Mouse (Mus musculus) thymus, postnatal 0 days (tissue): ENCODE data around the gene Meioc. TPM values are rescaled to one million over a fixed set of nuclear protein-coding genes. Genes with fewer than 3 reads are reported as not detected.
A peak's percentile ranks its signal among the peaks of the same experiment; 100 is the strongest.

ENCODE experiments used
- DNase-seq: peaks from one replicate; pipeline ENCODE4 v3.0.0-alpha.2; 2015; ENCODE audit warnings: low spot score
- polyA plus RNA-seq: library from polyadenylated mRNA; unstranded; fragments of >200 nt; fragmentation: Nextera tagmentation; extraction: Ambion mirVana; gene quantifications from 2 replicates; pipeline ENCODE4 v1.2.1, GENCODE M21; 2015

Gene Meioc
- polyA plus RNA-seq: 0.05 TPM in 1 of 2 replicates, not detected in the other

DNA sequence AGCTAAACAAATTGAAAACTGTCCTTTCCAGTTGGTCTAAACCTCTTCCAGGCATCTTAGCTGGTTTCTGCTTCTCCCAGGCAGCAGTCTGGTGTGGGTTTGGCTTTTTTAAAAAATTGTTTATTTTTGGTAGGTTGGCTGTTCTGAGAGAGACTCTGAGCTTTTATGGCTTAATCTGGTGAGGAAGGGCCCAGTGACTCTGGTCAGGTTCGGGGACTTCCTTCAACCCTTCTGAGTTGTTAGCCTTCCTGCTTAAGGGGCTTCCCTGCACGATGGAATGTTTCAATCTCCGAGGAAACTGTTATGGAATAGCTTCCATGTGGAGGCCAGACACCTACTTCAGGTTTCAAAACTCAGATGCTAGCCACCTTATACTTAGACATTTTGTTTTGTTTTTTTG, at the start of gene Meioc:
TSS of gene Meioc (plus strand) at position 301 of the 400 bp plus-strand sequence.
- no peak for DNase-seq

DNA sequence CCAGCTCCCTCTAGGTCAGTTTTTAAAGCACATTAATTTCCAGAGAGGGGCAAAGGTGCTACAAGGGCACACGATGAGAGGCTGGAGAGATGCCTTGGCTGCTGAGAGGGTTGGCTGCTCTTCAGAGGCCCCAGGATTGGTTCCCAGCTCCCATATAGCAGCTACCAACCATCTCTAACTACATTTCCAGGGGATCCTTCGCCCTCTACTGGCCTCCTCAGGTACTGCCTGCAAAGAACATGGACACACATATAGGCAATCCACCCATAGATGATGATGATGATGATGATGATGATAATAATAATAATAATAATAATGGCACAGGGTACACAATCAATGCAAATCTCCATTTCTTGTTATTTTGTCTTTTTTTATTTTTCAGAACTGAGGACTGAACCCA, 44.1 kb upstream of the Meioc start:
- DNase-seq: no peak

GRCm38 (mm10) chr11:102623876-102624789, 39.4 kb upstream of the Meioc start:
- no peak for DNase-seq

DNA sequence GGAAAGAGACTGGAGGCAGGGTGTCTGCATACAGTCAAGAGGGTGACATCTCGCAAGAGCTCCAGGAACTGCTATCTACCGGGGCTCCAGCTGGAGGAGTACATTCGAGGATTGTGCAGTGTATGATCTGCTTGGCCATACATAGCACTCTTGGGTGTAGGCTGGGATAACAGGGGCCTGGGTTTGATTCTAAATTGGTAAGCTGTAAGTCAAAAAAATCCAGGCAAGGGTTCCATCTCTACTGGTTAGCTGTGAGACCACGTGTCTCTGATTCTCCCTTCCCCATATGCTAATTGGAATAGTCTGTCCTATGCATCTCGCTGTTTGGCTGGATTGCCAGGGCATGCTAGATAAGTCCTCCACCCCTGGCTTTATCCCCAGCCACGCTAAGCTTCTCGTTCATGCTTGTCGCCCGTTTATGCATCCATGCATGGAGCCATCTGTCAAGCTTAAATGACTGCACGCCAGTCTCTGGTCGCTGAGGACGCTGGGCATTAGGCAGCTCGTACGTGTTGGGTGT, 38.6 kb upstream of the Meioc start:
- DNase-seq: no peak

DNA sequence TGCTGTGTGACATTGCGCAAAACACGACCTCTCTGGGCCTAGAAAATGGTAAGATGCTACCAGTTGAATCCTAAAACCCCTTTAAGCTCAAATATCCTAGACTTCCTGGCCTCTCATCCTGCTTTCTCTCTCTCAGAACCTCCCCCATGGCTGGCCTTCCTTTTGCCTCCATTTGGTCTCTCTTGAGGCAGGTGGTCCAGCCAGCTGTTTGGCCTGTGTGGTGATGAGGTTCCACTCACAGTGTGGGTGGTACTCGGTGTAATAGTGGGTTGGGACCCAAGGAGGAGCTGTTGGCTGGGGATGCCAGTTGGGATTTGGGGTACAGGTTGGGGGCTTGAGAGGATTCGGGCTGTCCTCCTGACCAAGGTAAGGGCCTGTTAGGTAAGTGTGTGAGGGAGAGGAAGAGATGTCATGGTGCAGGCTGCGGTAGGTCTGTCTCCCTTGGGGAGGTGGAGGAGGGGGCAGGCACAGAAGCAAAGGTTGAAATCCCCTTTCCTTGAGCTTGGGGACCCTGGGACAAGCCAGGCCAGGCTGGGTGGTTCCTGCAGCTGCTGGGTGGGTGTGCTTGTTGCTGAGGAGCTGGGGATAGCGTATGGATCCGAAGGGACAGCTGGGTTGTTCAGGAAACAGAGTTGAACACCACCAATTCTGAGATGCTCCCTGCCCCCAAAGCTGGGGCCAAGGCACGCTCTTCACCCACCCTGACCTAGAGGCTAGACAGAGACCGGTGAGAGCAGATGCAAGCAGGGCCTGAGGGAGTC, 36.2 kb upstream of the Meioc start:
- no peak for DNase-seq

GRCm38 (mm10) chr11:102628529-102628928, 35.0 kb upstream of the Meioc start:
- DNase-seq: no peak

- no peak for DNase-seq
These were observed 34.1 kb upstream of the Meioc start for GRCm38 (mm10) chr11:102629375-102629774.

DNA sequence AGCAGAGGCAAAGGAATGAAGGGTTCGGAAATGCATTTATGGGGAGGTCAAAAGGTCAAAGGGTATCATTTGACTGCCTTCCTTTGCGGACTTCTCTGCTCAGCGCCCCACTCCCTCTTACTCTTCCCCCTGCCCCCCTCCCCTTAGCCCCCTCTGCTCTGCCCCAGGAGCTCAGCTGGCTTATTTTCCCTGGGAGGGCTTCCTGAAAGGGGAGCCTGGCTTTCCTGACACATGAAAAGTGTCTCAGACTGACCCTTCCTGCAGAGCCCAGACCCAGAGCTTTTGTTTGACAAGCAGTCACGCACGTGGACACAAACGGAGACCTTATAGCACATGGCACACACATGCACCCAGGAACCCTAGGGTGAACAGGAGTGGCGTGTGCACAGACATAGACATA, 32.8 kb upstream of the Meioc start:
- no peak for DNase-seq

GRCm38 (mm10) chr11:102631203-102631602, 32.3 kb upstream of the Meioc start:
- no peak for DNase-seq

DNA sequence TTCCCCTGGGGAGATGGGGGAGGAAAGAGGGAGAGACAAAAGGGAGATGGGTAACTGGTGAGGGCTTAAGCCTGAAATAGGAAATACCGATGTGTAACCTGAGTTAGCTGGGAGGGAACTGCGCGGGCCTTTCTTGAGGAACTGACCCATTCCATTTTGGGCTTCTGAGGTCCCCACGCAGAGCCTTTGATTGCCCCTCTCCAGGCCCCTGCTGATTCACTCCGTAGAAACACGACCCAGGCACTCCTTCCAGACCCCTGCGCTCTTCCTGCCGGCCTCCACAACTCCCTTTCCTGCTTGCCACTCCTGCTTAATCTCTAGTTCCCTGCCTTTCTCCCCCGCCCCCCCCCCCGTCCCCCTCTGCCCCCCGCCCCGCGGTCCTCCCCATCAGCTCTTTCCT, 30.8 kb upstream of the Meioc start:
- no peak for DNase-seq

GRCm38 (mm10) chr11:102633379-102633778, 30.1 kb upstream of the Meioc start:
- DNase-seq: no peak

- no peak for DNase-seq
These were observed 26.6 kb upstream of the Meioc start for GRCm38 (mm10) chr11:102636887-102637286.

DNA sequence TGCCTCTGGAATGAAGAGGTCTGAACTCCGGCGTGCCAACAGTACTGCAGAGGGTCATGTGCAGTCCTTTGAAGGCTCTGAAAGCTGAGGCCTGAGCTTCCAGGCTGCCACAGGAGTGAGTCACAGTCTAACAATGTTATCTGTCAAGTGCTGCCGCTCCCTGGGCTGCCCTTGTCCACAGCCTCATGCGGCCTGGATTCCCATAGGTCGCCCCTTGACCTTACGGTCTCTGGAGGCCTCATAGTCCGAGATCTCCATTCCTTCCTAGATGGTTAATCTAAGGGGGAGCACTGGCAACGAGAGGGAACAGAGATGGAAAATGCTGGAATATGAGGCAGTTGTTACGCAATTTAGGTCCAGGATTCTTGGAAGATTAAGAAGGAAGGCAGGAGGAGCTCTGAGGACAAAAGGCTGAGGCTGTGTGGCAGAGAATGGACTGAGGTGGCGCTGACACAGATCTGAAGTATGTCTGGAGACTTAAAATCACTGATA, 19.6 kb upstream of the Meioc start:
- DNase-seq: no peak

- DNase-seq: no peak
These were observed 17.3 kb upstream of the Meioc start for GRCm38 (mm10) chr11:102646226-102646625.

- no peak for DNase-seq
These were observed 15.6 kb upstream of the Meioc start for GRCm38 (mm10) chr11:102647885-102648284.

- peak; percentile 45 for DNase-seq
These were observed 12.1 kb upstream of the Meioc start for GRCm38 (mm10) chr11:102651381-102651780.

GRCm38 (mm10) chr11:102652844-102653243, 10.7 kb upstream of the Meioc start:
- DNase-seq: peak; percentile 18

GRCm38 (mm10) chr11:102655888-102656287, 7.6 kb upstream of the Meioc start:
- no peak for DNase-seq

GRCm38 (mm10) chr11:102656326-102656926, 7.1 kb upstream of the Meioc start:
- DNase-seq: no peak

DNA sequence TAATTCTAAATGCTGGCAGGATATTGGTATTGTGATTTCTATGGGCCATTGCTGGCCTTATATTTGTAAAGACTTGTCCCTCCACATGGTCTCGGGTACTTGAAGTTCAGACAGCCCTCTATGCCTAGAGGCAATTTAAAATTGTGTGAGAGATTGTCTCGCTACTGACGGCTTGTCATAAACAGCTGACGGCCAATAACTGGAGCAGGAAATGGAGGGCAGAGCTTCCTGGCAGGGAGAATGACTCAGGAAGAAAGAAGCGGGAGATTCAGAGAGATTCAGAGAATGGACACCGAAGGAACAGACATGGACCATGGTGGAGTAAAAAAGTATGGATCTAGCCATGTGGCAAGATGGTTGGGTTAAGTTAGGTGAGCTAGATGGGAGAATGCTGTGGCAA, 6.6 kb upstream of the Meioc start:
- no peak for DNase-seq

DNA sequence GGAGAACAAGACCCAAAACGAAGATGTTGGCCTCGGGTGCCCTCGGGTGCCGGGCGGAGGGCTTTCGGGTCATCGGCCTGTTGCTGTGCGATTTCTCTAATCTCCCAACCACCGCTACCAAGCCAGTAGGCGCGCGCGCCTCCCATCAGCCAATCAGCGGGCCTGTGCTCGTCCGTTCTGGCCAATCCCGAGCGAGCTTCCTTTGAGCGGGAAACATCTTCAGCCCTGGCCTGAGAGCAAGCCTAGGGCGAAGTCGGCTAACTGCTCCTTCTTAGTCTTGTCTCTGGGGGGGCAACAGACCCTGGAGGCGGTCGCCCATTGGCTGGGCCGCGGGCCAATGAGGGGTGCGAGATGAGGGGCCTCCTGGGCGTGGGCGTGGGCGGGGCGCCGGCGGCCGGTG, 1.6 kb downstream of the Meioc start:
- no peak for DNase-seq
